Mouse (Mus musculus) neural tube, embryonic 14.5 days (tissue): ENCODE results near the gene Dolpp1. TPM values are rescaled to one million over a fixed set of nuclear protein-coding genes. Genes with fewer than 3 reads are reported as not detected.

Source experiments
- ATAC-seq: fragments of 200-750 bp; cut with Nextera tagmentation; 2 replicates; pipeline ENCODE4 v1.8.0; 2017; ENCODE audit warnings: low read depth, mild to moderate bottlenecking, moderate TSS enrichment, moderate library complexity
- H3K27ac ChIP-seq: fragments of 300-500 bp; sonication (generic); 2 replicates; pipeline ENCODE4 v1.5.1; 2014; ENCODE audit warnings: low read depth, mild to moderate bottlenecking, control low read depth, low read length, moderate library complexity, mixed read lengths
- H3K27me3 ChIP-seq: fragments of 300-500 bp; sonication (generic); 2 replicates; pipeline ENCODE4 v1.6.1; 2014; ENCODE audit warnings: low read length; ENCODE audit not compliant: control insufficient read depth, insufficient read depth
- H3K36me3 ChIP-seq: fragments of 300-500 bp; sonication (generic); 2 replicates; pipeline ENCODE4 v1.6.1; 2014; ENCODE audit warnings: low read length, mixed read lengths; ENCODE audit not compliant: control insufficient read depth, insufficient read depth
- H3K4me1 ChIP-seq: fragments of 300-500 bp; sonication (generic); 2 replicates; pipeline ENCODE4 v1.6.1; 2014; ENCODE audit warnings: low read length; ENCODE audit not compliant: control insufficient read depth, insufficient read depth
- H3K4me2 ChIP-seq: fragments of 300-500 bp; sonication (generic); 2 replicates; pipeline ENCODE4 v1.6.1; 2014; ENCODE audit warnings: mild to moderate bottlenecking, low read depth, low read length, control low read depth
- H3K4me3 ChIP-seq: fragments of 300-500 bp; sonication (generic); 2 replicates; pipeline ENCODE4 v1.5.1; 2014; ENCODE audit warnings: low read depth, low read length, control low read depth, mixed read lengths
- H3K9ac ChIP-seq: fragments of 300-500 bp; sonication (generic); replicated peaks from 2 replicates; pipeline ENCODE4 v1.6.1; 2014; ENCODE audit warnings: low read depth, mild to moderate bottlenecking, control low read depth, low read length, mixed read lengths
- H3K9me3 ChIP-seq: fragments of 300-500 bp; sonication (generic); 2 replicates; pipeline ENCODE4 v1.6.1; 2016; ENCODE audit warnings: low read length; ENCODE audit not compliant: control insufficient read depth
- WGBS: fragments of 180-500 bp; shearing (Covaris S2); extraction: QIAGEN DNeasy Blood & Tissue Kit; methylation state at CpG from one replicate; pipeline ENCODE4 v1.1.7; 2014; 5-methylcytosine and 5-hydroxymethylcytosine counted together
- polyA plus RNA-seq: library from polyadenylated mRNA; unstranded; fragments of >200 nt; fragmentation: Nextera tagmentation; extraction: Ambion mirVana; gene quantifications from 2 replicates; pipeline ENCODE4 v1.2.1, GENCODE M21; 2014

The Dolpp1 gene
- polyA plus RNA-seq, 1 experiment from 2014 or later: 57.7 TPM

GRCm38 (mm10) chr2:30371544-30371943, 20.5 kb upstream of the Dolpp1 start:
- Histone ChIP-seq H3K27ac (no peak overlapping the region), H3K9ac (no peak overlapping the region), H3K4me2 (no peak overlapping the region), H3K27me3 (no peaks in the 10 kb centered on the region), H3K4me1 (no peaks in the 10 kb centered on the region), H3K4me3 (no peak overlapping the region), H3K9me3 (no peaks in the 10 kb centered on the region), H3K36me3 (peaks cover 65% of the 10 kb centered on the region)
- WGBS: over 99% methylated on average over 8 of the region's 8 CpGs
- no peak for ATAC-seq

DNA sequence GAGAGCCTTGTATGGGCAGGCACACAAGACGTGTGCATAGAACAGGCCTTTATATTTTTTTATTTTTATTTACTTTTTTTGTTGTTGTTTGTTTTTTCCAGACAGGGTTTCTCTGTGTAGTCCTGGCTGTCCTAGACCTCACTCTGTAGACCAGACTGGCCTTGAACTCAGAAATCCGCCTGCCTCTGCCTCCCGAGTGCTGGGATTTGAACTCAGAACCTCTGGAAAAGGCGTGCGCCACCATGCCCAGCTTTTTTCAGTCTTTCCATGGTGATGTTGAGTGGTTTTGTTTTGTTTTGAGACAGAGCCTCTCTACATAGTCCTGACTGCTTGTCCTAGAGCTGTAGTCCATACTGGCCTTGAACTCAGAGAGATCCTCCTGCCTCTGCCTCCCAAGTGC, 19.3 kb upstream of the Dolpp1 start:
- Histone ChIP-seq H3K9ac (no peak overlapping the region), H3K27me3 (no peaks in the 10 kb centered on the region), H3K9me3 (no peaks in the 10 kb centered on the region), H3K4me3 (no peak overlapping the region), H3K4me2 (no peak overlapping the region), H3K4me1 (no peaks in the 10 kb centered on the region), H3K27ac (no peak overlapping the region), H3K36me3 (peaks cover 66% of the 10 kb centered on the region)
- ATAC-seq: no peak
- 97% methylated on average over 5 of the region's 5 CpGs for WGBS

DNA sequence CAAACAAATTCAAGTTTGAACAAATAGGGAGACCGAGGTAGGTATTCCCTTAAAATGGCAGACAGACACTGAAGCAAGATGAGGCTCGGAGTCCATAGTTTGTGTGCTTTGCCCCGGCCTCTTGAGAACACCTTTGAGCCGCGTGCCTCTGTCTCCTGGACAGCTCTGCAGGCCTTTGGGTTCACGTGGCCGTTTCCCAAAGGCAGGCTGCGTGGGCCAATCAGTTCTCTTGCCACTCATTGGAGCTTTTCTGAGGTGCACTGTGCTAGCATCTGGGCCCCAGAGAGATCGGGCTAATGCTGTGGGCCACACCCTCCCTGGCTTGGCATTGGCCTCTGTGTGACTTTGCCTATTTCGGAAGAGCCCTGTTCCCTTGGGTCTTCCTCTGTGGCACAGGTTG, 16.2 kb upstream of the Dolpp1 start:
- Histone ChIP-seq H3K4me3 (no peak overlapping the region), H3K36me3 (peaks cover 59% of the 10 kb centered on the region), H3K9me3 (no peaks in the 10 kb centered on the region), H3K27ac (no peak overlapping the region), H3K9ac (no peak overlapping the region), H3K27me3 (no peaks in the 10 kb centered on the region), H3K4me1 (no peaks in the 10 kb centered on the region), H3K4me2 (no peak overlapping the region)
- 95% methylated on average over 10 of the region's 10 CpGs for WGBS
- no peak for ATAC-seq

- H3K4me1 ChIP-seq: no peaks in the 10 kb centered on the region
- no peak overlapping the region for H3K27ac ChIP-seq
- ATAC-seq: no peak
- no peak overlapping the region for H3K9ac ChIP-seq
- H3K4me3 ChIP-seq: no peak overlapping the region
- H3K9me3 ChIP-seq: no peaks in the 10 kb centered on the region
- H3K36me3 ChIP-seq: peaks cover 51% of the 10 kb centered on the region
- no peak overlapping the region for H3K4me2 ChIP-seq
- WGBS: 94% methylated on average over 5 of the region's 5 CpGs
- no peaks in the 10 kb centered on the region for H3K27me3 ChIP-seq
These were observed 14.3 kb upstream of the Dolpp1 start for GRCm38 (mm10) chr2:30377721-30378120.

DNA sequence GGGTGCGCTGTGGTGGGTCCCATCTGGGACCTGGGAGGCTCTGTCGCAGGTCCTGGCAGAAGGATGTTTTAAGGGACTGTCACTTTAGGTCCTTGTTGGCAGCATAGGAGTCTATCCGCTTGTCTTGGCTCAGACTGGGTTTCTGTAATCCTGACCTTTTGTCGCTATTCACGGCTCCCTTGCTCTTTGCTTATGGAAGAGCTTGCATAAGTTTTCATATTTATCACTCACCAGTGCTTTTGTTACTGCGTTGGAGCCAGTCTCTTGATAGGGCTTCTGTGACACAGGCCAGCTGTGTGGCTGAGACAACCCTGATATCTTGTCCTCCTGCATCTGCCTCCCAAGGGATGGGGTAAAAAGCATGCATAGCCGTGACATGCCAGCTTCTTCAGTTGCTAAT, 12.7 kb upstream of the Dolpp1 start:
- 93% methylated on average over 7 of the region's 7 CpGs for WGBS
- Histone ChIP-seq H3K4me3 (no peak overlapping the region), H3K27me3 (no peaks in the 10 kb centered on the region), H3K4me2 (no peak overlapping the region), H3K36me3 (peaks cover 49% of the 10 kb centered on the region), H3K9ac (no peak overlapping the region), H3K4me1 (no peaks in the 10 kb centered on the region), H3K9me3 (no peaks in the 10 kb centered on the region), H3K27ac (no peak overlapping the region)
- no peak for ATAC-seq

DNA sequence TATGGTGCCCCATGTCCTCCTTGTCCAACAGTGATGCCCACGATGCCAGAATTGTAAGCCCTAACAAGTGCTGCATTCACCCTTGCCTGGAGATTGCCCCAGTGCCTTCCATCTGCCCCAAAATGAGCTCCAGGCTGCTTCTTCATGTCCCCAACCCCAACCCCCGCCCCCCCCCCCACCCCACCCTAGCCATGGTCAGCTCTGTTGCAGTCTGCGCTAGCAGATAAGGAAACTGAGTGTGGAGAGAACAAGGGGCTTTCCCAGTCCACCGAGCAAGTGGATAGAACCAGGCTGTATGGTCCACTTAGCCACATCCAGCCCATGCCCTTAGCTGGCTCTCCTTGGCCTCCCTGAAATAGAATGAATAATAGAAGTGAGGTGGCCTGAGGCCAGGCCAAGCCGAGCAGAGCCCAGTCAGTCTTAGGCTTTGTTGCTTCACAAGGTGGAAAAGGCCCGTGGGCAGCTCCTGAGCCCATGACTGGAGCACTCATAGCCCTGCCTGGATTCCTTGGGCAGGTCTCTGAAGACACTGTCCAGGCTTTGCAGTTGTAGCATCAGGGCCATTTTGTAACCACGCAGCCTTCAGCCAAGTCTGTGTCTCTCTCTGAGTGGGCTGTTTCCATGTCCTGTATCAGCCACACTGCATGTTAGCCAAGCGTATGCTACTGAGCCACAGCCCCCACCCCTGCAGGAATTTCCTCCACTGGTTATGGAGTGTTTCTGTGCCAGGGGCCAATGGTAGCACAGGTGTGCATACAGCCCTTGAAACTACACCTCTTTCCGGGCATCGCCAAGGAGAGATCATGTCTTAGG, 11.3 kb upstream of the Dolpp1 start:
- no peaks in the 10 kb centered on the region for H3K27me3 ChIP-seq
- WGBS: 90% methylated on average over 10 of the region's 10 CpGs
- H3K27ac ChIP-seq: no peak overlapping the region
- H3K4me3 ChIP-seq: no peak overlapping the region
- no peak overlapping the region for H3K9ac ChIP-seq
- H3K36me3 ChIP-seq: peaks cover 47% of the 10 kb centered on the region
- no peaks in the 10 kb centered on the region for H3K4me1 ChIP-seq
- H3K9me3 ChIP-seq: no peaks in the 10 kb centered on the region
- no peak overlapping the region for H3K4me2 ChIP-seq
- no peak for ATAC-seq

GRCm38 (mm10) chr2:30381377-30381725, 10.7 kb upstream of the Dolpp1 start:
- peaks cover 41% of the 10 kb centered on the region for H3K36me3 ChIP-seq
- no peak overlapping the region for H3K27ac ChIP-seq
- H3K9me3 ChIP-seq: no peaks in the 10 kb centered on the region
- H3K4me3 ChIP-seq: no peak overlapping the region
- H3K27me3 ChIP-seq: no peaks in the 10 kb centered on the region
- H3K4me1 ChIP-seq: no peaks in the 10 kb centered on the region
- no peak overlapping the region for H3K4me2 ChIP-seq
- WGBS: 93% methylated on average over 4 of the region's 4 CpGs
- H3K9ac ChIP-seq: no peak overlapping the region
- no peak for ATAC-seq

- no peak for ATAC-seq
- Histone ChIP-seq H3K27me3 (no peaks in the 10 kb centered on the region), H3K9ac (no peak overlapping the region), H3K4me1 (no peaks in the 10 kb centered on the region), H3K27ac (no peak overlapping the region), H3K4me2 (no peak overlapping the region), H3K9me3 (no peaks in the 10 kb centered on the region), H3K36me3 (peaks cover 17% of the 10 kb centered on the region), H3K4me3 (no peak overlapping the region)
- 77% methylated on average over 5 of the region's 5 CpGs for WGBS
These were observed 7.2 kb upstream of the Dolpp1 start for GRCm38 (mm10) chr2:30384814-30385213.

- Histone ChIP-seq H3K9ac (no peak overlapping the region), H3K36me3 (peaks cover 12% of the 10 kb centered on the region; the same call in 1 of the 2 replicates), H3K27ac (no peak overlapping the region), H3K4me2 (no peak overlapping the region), H3K4me1 (no peaks in the 10 kb centered on the region), H3K9me3 (no peaks in the 10 kb centered on the region), H3K4me3 (no peak overlapping the region), H3K27me3 (no peaks in the 10 kb centered on the region)
- no peak for ATAC-seq
- 81% methylated on average over 4 of the region's 4 CpGs for WGBS
These were observed 6.5 kb upstream of the Dolpp1 start for GRCm38 (mm10) chr2:30385591-30385990.
